Mouse (Mus musculus) embryonic facial prominence, embryonic 14.5 days (tissue): ENCODE data around the gene Vgf. TPM values are rescaled to one million over a fixed set of nuclear protein-coding genes. Genes with fewer than 3 reads are reported as not detected.
A peak's percentile ranks its signal among the peaks of the same experiment; 100 is the strongest.

Source experiments
- ATAC-seq: fragments of 200-750 bp; cut with Nextera tagmentation; 2 replicates; pipeline ENCODE4 v1.8.0; 2017; ENCODE audit warnings: low read depth, moderate number of reproducible peaks, moderate TSS enrichment
- DNase-seq: peaks from one replicate; pipeline ENCODE4 v3.0.0-alpha.2; 2015; ENCODE audit warnings: low spot score
- H3K27ac ChIP-seq: fragments of 300-500 bp; sonication (generic); replicated peaks from 2 replicates; pipeline ENCODE4 v1.5.1; 2014; ENCODE audit warnings: low read depth, mild to moderate bottlenecking, low read length, moderate library complexity
- H3K27me3 ChIP-seq: fragments of 300-500 bp; sonication (generic); replicated peaks from 2 replicates; pipeline ENCODE4 v1.6.1; 2014; ENCODE audit warnings: low read length; ENCODE audit not compliant: control insufficient read depth, insufficient read depth
- H3K36me3 ChIP-seq: fragments of 300-500 bp; sonication (generic); 2 replicates; pipeline ENCODE4 v1.6.1; 2014; ENCODE audit warnings: low read length, mixed read lengths; ENCODE audit not compliant: control insufficient read depth, insufficient read depth
- H3K4me1 ChIP-seq: fragments of 300-500 bp; sonication (generic); 2 replicates; pipeline ENCODE4 v1.6.1; 2014; ENCODE audit warnings: antibody characterized with exemption, low read length; ENCODE audit not compliant: control insufficient read depth, insufficient read depth
- H3K4me2 ChIP-seq: fragments of 300-500 bp; sonication (generic); 2 replicates; pipeline ENCODE4 v1.6.1; 2014; ENCODE audit warnings: low read depth, mild to moderate bottlenecking, low read length, moderate library complexity, mixed read lengths
- H3K4me3 ChIP-seq: fragments of 300-500 bp; sonication (generic); 2 replicates; pipeline ENCODE4 v1.5.1; 2014; ENCODE audit warnings: low read depth, mild to moderate bottlenecking, low read length
- H3K9ac ChIP-seq: fragments of 300-500 bp; sonication (generic); 2 replicates; pipeline ENCODE4 v1.6.1; 2014; ENCODE audit warnings: low read depth, mild to moderate bottlenecking, low read length, moderate library complexity, mixed read lengths
- H3K9me3 ChIP-seq: fragments of 300-500 bp; sonication (generic); 2 replicates; pipeline ENCODE4 v1.6.1; 2016; ENCODE audit warnings: low read length; ENCODE audit not compliant: control insufficient read depth
- WGBS: fragments of 180-500 bp; shearing (Covaris S2); extraction: QIAGEN DNeasy Blood & Tissue Kit; methylation state at CpG from one replicate; pipeline ENCODE4 v1.1.7; 2014; 5-methylcytosine and 5-hydroxymethylcytosine counted together
- polyA plus RNA-seq: library from polyadenylated mRNA; unstranded; fragments of >200 nt; fragmentation: Nextera tagmentation; extraction: Ambion mirVana; gene quantifications from 2 replicates; pipeline ENCODE4 v1.2.1, GENCODE M21; 2014

The Vgf gene
- 0.92 and 1.3 TPM in 2 replicates for polyA plus RNA-seq

- Histone ChIP-seq H3K27ac (no peak within 1 kb of the TSS), H3K27me3 (peaks cover 72% of the 10 kb centered on the region), H3K4me1 (peaks cover under 1% of the 10 kb centered on the region; the same call in 1 of the 2 replicates), H3K9me3 (no peaks in the 10 kb centered on the region), H3K4me2 (peak within 1 kb of the TSS; percentile 16; the same call in 1 of the 2 replicates), H3K4me3 (no peak within 1 kb of the TSS), H3K9ac (no peak within 1 kb of the TSS), H3K36me3 (no peaks in the 10 kb centered on the region)
- WGBS = 22% methylated on average over 4 of the region's 4 CpGs
- no peak for DNase-seq
- no peak for ATAC-seq
Measured at GRCm38 (mm10) chr5:137026092-137026491, at the start of gene Vgf. Gene Vgf (plus strand): TSS chr5:137026392.

GRCm38 (mm10) chr5:136977769-136978168 lies 48.4 kb upstream of the Vgf start:
- Histone ChIP-seq H3K4me3 (no peak overlapping the region), H3K27me3 (no peaks in the 10 kb centered on the region), H3K9me3 (no peaks in the 10 kb centered on the region), H3K4me2 (no peak overlapping the region), H3K4me1 (no peaks in the 10 kb centered on the region), H3K9ac (no peak overlapping the region), H3K27ac (no peak overlapping the region), H3K36me3 (peaks cover 18% of the 10 kb centered on the region)
- ATAC-seq (no peak), DNase-seq (no peak)
- WGBS = 63% methylated on average over 4 of the region's 4 CpGs

GRCm38 (mm10) chr5:136979762-136980161 lies 46.4 kb upstream of the Vgf start:
- H3K27me3 ChIP-seq = no peaks in the 10 kb centered on the region
- H3K9ac ChIP-seq = no peak overlapping the region
- H3K27ac ChIP-seq = no peak overlapping the region
- ATAC-seq (no peak), DNase-seq (no peak)
- no peak overlapping the region for H3K4me2 ChIP-seq
- peaks cover 34% of the 10 kb centered on the region for H3K36me3 ChIP-seq
- WGBS = 53% methylated on average over 2 of the region's 2 CpGs
- H3K9me3 ChIP-seq = no peaks in the 10 kb centered on the region
- no peaks in the 10 kb centered on the region for H3K4me1 ChIP-seq
- no peak overlapping the region for H3K4me3 ChIP-seq

GRCm38 (mm10) chr5:136980974-136981373 lies 45.2 kb upstream of the Vgf start:
- peaks cover 1% of the 10 kb centered on the region; the same call in 1 of the 2 replicates for H3K4me1 ChIP-seq
- H3K27me3 ChIP-seq = no peaks in the 10 kb centered on the region
- no peak overlapping the region for H3K9ac ChIP-seq
- H3K27ac ChIP-seq = no peak overlapping the region
- DNase-seq (no peak), ATAC-seq (no peak)
- H3K4me2 ChIP-seq = no peak overlapping the region
- no peaks in the 10 kb centered on the region for H3K9me3 ChIP-seq
- H3K4me3 ChIP-seq = no peak overlapping the region
- peaks cover 35% of the 10 kb centered on the region for H3K36me3 ChIP-seq
- 87% methylated on average over 8 of the region's 8 CpGs for WGBS

- no peak overlapping the region for H3K4me3 ChIP-seq
- 55% methylated on average over 11 of the region's 16 CpGs for WGBS
- no peaks in the 10 kb centered on the region for H3K9me3 ChIP-seq
- no peak for DNase-seq
- no peaks in the 10 kb centered on the region for H3K27me3 ChIP-seq
- H3K4me2 ChIP-seq = no peak overlapping the region
- H3K9ac ChIP-seq = no peak overlapping the region
- ATAC-seq = no peak
- H3K36me3 ChIP-seq = peaks cover 35% of the 10 kb centered on the region
- no peak overlapping the region for H3K27ac ChIP-seq
- H3K4me1 ChIP-seq = peaks cover 7% of the 10 kb centered on the region
Measured at GRCm38 (mm10) chr5:136982338-136982930, 43.8 kb upstream of the Vgf start.

GRCm38 (mm10) chr5:136984828-136985227 lies 41.4 kb upstream of the Vgf start:
- Histone ChIP-seq H3K4me1 (peaks cover 13% of the 10 kb centered on the region), H3K9me3 (no peaks in the 10 kb centered on the region), H3K27me3 (no peaks in the 10 kb centered on the region), H3K4me3 (no peak overlapping the region), H3K9ac (no peak overlapping the region), H3K27ac (no peak overlapping the region), H3K36me3 (peaks cover 45% of the 10 kb centered on the region), H3K4me2 (no peak overlapping the region)
- DNase-seq = no peak
- no peak for ATAC-seq
- WGBS = 54% methylated on average over 14 of the region's 14 CpGs

GRCm38 (mm10) chr5:136986695-136987137 lies 39.5 kb upstream of the Vgf start, which contains the start of gene Plod3:
Gene Plod3 (plus strand): TSS chr5:136987019.
- 0% methylated on average over 26 of the region's 26 CpGs for WGBS
- peak; percentile 93 for ATAC-seq

GRCm38 (mm10) chr5:136987138-136987933 lies 38.9 kb upstream of the Vgf start:
- WGBS = 1% methylated on average over 47 of the region's 67 CpGs
- Histone ChIP-seq H3K9ac (peak overlapping the region; percentile 88), H3K36me3 (peaks cover 52% of the 10 kb centered on the region), H3K4me3 (peak overlapping the region; percentile 72), H3K4me1 (peaks cover 13% of the 10 kb centered on the region), H3K27me3 (no peaks in the 10 kb centered on the region), H3K27ac (peak overlapping the region; percentile 98), H3K4me2 (peak overlapping the region; percentile 84), H3K9me3 (no peaks in the 10 kb centered on the region)
- DNase-seq (peak; percentile 90), ATAC-seq (peak; percentile 76)

More at GRCm38 (mm10) chr5:136986695-136987137, 39.5 kb upstream of the Vgf start, which contains the start of gene Plod3:
- peaks cover 13% of the 10 kb centered on the region for H3K4me1 ChIP-seq
- no peaks in the 10 kb centered on the region for H3K9me3 ChIP-seq
- DNase-seq = peak; percentile 100
- H3K36me3 ChIP-seq = peaks cover 52% of the 10 kb centered on the region
- peak within 1 kb of the TSS; percentile 88 for H3K9ac ChIP-seq
- H3K4me3 ChIP-seq = peak within 1 kb of the TSS; percentile 72
- H3K27ac ChIP-seq = peak within 1 kb of the TSS; percentile 98
- H3K27me3 ChIP-seq = no peaks in the 10 kb centered on the region
- peak within 1 kb of the TSS; percentile 84 for H3K4me2 ChIP-seq
